Mouse (Mus musculus): ENCODE data around the gene Tnnc2.

- TF ChIP-seq EP300 (IDR thresholded peaks at IDR 0.05; ENCODE audit: low read depth) (no peak), CTCF (IDR thresholded peaks at IDR 0.05; ENCODE audit: low read depth) (no peak)
Measured at GRCm38 (mm10) chr2:164765841-164766240, 13.9 kb downstream of the Tnnc2 start.
